Mouse (Mus musculus) heart, adult 2 months (tissue): ENCODE measurements at regions not wholly inside any gene's neighbourhood (a gene's known extent, or its start where the extent isn't known, plus 50 kb on each side); places are given as distances from the start of the nearest gene placed in this dataset.

Experiments
- EP300 ChIP-seq: fragments of 200-500 bp; IDR thresholded peaks from 2 replicates; pipeline ENCODE4 v1.6.1; 2011; ENCODE audit warnings: low read depth, low read length, control low read depth; ENCODE audit not compliant: insufficient read depth
- POLR2A ChIP-seq: fragments of 200-500 bp; IDR thresholded peaks from 2 replicates; pipeline ENCODE4 v1.6.1; 2011; ENCODE audit warnings: mild to moderate bottlenecking, low read depth, low read length, control low read depth; ENCODE audit not compliant: insufficient read depth

DNA sequence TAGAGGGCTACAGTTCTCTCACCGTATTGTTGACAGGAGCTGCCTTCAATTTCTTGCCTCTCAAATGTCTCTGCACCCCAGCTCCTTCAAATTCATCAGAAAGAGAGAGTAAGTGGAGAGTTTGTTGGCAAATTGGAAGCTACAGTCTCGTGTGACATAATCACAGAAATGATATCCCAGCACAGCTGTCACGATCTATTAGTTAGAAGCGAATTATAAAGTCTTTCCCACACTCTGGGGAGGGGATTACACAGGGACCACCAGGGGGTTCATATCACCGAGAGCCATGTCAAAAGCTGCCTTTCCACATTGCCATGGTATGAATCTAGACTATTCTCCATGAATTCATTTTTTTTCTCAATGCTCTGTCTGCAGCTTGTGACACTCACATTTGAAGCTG is 260.3 kb upstream of the Gm9747 start:
- TF ChIP-seq EP300 (no peak), POLR2A (no peak)
